Mouse (Mus musculus): ENCODE data around the gene Rgsl1. TPM values are rescaled to one million over a fixed set of nuclear protein-coding genes. Genes with fewer than 3 reads are reported as not detected.

The Rgsl1 gene
- polyA plus RNA-seq, 1 experiment: 0.36 TPM

DNA sequence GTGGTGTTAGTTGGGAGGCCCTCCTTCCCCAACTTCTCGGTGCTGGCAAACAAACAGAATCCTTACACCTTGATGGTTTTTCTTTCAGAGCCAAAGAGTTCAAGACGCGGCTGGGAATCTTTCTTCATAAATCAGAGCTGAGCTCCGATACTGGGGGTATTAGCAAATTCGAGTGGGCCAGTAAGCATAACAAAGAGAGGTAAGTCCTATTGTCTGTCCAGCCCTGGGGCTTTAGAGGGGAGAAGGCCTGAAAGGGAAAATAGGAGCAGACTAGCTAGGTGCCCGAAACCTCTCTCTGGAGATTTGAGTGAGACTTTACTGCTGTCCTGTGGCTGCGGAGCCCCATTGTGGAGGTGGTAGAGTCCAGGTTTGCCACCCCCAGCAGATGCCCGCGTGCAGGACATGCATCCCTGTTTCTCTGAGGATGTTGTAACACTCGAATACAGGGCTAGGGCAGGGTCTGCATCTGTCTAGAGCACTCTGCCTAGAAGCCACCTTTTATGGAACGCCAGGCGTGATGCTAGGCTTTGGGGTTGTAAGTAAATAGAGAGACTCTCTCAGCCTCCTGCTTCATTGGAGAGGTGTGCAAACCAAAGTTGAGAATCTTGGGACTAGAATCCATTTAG lies 103.1 kb downstream of the Rgsl1 start:
- no peaks in the 10 kb centered on the region for H3K36me3 ChIP-seq (ENCODE audit: control insufficient read depth, insufficient read depth, low read length)
- WGBS: 67% methylated on average over 12 of the region's 12 CpGs
- no peaks in the 10 kb centered on the region; the same call in 1 of the 2 replicates for H3K27me3 ChIP-seq (ENCODE audit: control insufficient read depth, insufficient read depth, low read length)
- 0 out of 2 replicates have a peak overlapping the region, but pooled peaks have one; percentile 8 for H3K4me3 ChIP-seq (ENCODE audit: control insufficient read depth, insufficient read depth, low read length)
- DNase-seq: no peak
- TF ChIP-seq POLR2A (IDR thresholded peaks at IDR 0.05; ENCODE audit: control insufficient read depth, extremely low read depth, insufficient read depth, low read length, poor library complexity): no peak
- TF ChIP-seq CTCF (IDR thresholded peaks at IDR 0.05; ENCODE audit: borderline replicate concordance, control insufficient read depth, extremely low read depth, insufficient read depth, low read length, poor library complexity): no peak
- H3K27ac ChIP-seq (ENCODE audit: control insufficient read depth, insufficient read depth, low read length): no peak overlapping the region
- H3K4me1 ChIP-seq (replicated peaks; ENCODE audit: control insufficient read depth, insufficient read depth, low read length): peaks cover 10% of the 10 kb centered on the region

DNA sequence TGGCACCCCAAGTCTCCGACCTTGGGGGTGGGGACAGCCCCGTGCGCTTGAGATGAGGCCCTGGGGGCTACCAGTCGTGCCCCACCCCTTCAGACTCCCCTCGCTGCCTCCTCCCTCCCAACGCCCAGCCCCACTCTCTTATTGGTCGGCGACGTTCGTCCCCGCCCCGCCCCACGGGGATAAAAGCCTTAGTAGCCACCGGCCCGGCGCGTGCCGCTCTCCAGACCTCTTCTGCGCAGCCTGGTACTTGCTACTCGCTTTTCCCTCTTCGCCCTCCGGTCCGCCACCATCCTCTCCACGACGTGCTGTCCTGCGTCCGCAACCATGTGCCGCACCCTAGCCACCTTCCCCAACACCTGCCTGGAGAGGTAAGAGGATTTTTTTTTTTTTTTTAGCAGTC lies 103.8 kb downstream of the Rgsl1 start, which contains the start of gene Rgs16:
Gene Rgs16 (plus strand): TSS at position 205 of the 400 bp plus-strand sequence.
- TF ChIP-seq CTCF (IDR thresholded peaks at IDR 0.05; ENCODE audit: borderline replicate concordance, control insufficient read depth, extremely low read depth, insufficient read depth, low read length, poor library complexity) (no peak), POLR2A (IDR thresholded peaks at IDR 0.05; ENCODE audit: control insufficient read depth, extremely low read depth, insufficient read depth, low read length, poor library complexity) (no peak)
- Histone ChIP-seq H3K27me3 (ENCODE audit: control insufficient read depth, insufficient read depth, low read length) (no peaks in the 10 kb centered on the region; the same call in 1 of the 2 replicates), H3K36me3 (ENCODE audit: control insufficient read depth, insufficient read depth, low read length) (no peaks in the 10 kb centered on the region), H3K27ac (ENCODE audit: control insufficient read depth, insufficient read depth, low read length) (no peak within 1 kb of the TSS), H3K4me3 (ENCODE audit: control insufficient read depth, insufficient read depth, low read length) (peak within 1 kb of the TSS; percentile 8), H3K4me1 (replicated peaks; ENCODE audit: control insufficient read depth, insufficient read depth, low read length) (peaks cover 10% of the 10 kb centered on the region)
- DNase-seq: peak; percentile 65
- WGBS: 2% methylated on average over 28 of the region's 28 CpGs

DNA sequence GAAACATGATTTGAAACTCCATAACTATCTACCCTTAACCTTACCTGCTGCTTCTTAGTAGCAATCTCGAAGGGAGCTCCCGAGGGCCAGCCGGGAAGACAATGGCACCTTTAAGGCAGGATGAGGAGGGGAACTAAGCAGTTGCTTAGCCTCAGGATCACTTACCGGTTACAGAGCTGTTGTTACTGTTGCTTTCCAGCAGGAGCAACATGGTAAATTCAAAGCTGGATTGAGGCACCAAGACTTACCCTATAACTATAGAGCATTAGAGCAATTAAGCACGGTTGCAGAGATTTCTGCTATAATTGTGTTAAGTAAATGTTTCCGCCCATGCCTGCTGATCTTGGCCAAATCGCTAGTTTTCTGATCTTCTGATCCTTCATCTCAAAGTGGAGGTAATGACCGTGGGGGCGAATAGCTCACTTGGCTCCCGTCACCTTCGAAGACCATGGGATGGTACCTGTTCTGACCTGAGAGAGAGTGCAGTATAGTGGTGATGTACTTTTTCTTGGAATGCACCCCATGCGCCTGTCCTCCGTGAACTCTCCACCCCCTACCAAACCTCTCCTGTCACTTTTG lies 104.4 kb downstream of the Rgsl1 start:
- TF ChIP-seq POLR2A (IDR thresholded peaks at IDR 0.05; ENCODE audit: control insufficient read depth, extremely low read depth, insufficient read depth, low read length, poor library complexity) (no peak), CTCF (IDR thresholded peaks at IDR 0.05; ENCODE audit: borderline replicate concordance, control insufficient read depth, extremely low read depth, insufficient read depth, low read length, poor library complexity) (no peak)
- no peaks in the 10 kb centered on the region for H3K36me3 ChIP-seq (ENCODE audit: control insufficient read depth, insufficient read depth, low read length)
- no peak overlapping the region for H3K27ac ChIP-seq (ENCODE audit: control insufficient read depth, insufficient read depth, low read length)
- peaks cover 10% of the 10 kb centered on the region for H3K4me1 ChIP-seq (replicated peaks; ENCODE audit: control insufficient read depth, insufficient read depth, low read length)
- H3K27me3 ChIP-seq (ENCODE audit: control insufficient read depth, insufficient read depth, low read length): no peaks in the 10 kb centered on the region; the same call in 1 of the 2 replicates
- no peak for DNase-seq
- no peak overlapping the region for H3K4me3 ChIP-seq (ENCODE audit: control insufficient read depth, insufficient read depth, low read length)
- 26% methylated on average over 13 of the region's 13 CpGs for WGBS

DNA sequence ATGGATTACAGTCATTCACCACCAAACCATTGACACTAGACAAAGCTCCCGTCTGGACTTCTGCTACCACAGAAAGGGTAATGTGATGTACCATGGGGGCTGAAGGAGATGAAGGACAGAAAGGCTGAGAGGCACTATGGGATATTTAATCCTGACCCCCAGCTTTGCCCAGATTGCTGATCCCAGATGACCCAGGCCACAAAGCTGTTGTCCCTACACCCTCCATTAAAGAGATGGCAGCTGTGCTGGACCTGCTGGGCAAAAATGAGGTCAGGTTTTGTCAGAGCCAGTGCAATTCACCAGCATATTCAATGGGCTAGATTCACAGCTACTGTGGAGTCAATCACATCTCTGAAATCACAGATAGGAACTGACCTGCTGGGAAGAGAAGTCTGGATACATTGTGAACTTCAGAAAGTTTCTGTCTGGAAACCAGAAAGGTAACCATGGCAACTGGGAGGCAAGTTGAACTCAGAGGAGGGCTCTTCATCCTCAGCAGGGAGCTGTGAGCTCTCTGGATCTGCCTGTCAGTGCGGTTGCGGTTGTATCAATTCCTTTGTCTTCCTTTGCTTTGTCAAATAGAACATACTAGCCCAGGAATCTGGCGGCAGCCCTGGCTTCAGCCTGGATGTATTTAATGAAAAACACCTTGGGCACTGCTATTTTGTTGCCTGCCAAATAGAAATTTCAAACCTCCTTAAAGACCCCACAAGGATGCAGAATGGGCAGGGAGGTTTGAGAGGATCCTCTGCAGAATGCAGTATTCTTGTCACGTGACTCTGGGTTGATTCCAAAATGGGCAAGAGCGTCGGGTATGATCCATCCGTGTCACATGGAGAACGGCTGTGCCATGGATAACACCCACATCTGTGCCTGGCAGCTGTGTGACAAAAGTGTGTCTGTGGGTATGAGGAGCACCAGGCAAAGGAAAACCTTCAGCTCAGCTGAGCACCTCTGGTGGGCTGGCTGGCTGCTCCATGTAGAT lies 106.5 kb downstream of the Rgsl1 start:
- 68% methylated on average over 9 of the region's 9 CpGs for WGBS
- no peak for TF ChIP-seq POLR2A (IDR thresholded peaks at IDR 0.05; ENCODE audit: control insufficient read depth, extremely low read depth, insufficient read depth, low read length, poor library complexity)
- no peak for TF ChIP-seq CTCF (IDR thresholded peaks at IDR 0.05; ENCODE audit: borderline replicate concordance, control insufficient read depth, extremely low read depth, insufficient read depth, low read length, poor library complexity)
- no peaks in the 10 kb centered on the region; the same call in 1 of the 2 replicates for H3K27me3 ChIP-seq (ENCODE audit: control insufficient read depth, insufficient read depth, low read length)
- H3K4me3 ChIP-seq (ENCODE audit: control insufficient read depth, insufficient read depth, low read length): no peak overlapping the region
- DNase-seq: no peak
- no peak overlapping the region for H3K27ac ChIP-seq (ENCODE audit: control insufficient read depth, insufficient read depth, low read length)
- no peaks in the 10 kb centered on the region for H3K36me3 ChIP-seq (ENCODE audit: control insufficient read depth, insufficient read depth, low read length)
- H3K4me1 ChIP-seq (replicated peaks; ENCODE audit: control insufficient read depth, insufficient read depth, low read length): peaks cover 22% of the 10 kb centered on the region

DNA sequence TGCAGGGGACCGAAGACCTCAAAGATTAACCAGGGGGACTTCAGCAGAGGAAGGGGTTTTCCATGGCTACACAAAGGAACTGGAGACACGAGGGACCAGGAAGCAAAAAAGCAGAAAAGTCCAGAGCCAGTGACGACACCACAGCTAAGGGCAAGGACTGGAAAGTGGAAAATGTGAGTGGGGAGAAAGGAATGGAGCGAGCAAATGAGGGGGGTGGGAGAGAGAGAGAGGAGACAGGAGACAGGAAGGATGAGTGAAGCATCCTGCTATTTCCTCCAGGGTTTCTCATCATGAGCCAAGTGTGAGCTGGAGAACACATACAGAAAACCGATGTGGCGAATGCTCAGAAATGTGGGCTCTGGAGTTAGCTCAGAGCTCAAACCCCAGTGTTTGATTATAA lies 107.8 kb downstream of the Rgsl1 start:
- no peak overlapping the region for H3K27ac ChIP-seq (ENCODE audit: control insufficient read depth, insufficient read depth, low read length)
- peaks cover 22% of the 10 kb centered on the region for H3K4me1 ChIP-seq (replicated peaks; ENCODE audit: control insufficient read depth, insufficient read depth, low read length)
- no peaks in the 10 kb centered on the region; the same call in 1 of the 2 replicates for H3K27me3 ChIP-seq (ENCODE audit: control insufficient read depth, insufficient read depth, low read length)
- TF ChIP-seq POLR2A (IDR thresholded peaks at IDR 0.05; ENCODE audit: control insufficient read depth, extremely low read depth, insufficient read depth, low read length, poor library complexity) (no peak), CTCF (IDR thresholded peaks at IDR 0.05; ENCODE audit: borderline replicate concordance, control insufficient read depth, extremely low read depth, insufficient read depth, low read length, poor library complexity) (no peak)
- H3K4me3 ChIP-seq (ENCODE audit: control insufficient read depth, insufficient read depth, low read length): no peak overlapping the region
- no peaks in the 10 kb centered on the region for H3K36me3 ChIP-seq (ENCODE audit: control insufficient read depth, insufficient read depth, low read length)
- 73% methylated on average over 6 of the region's 6 CpGs for WGBS
- DNase-seq: no peak

DNA sequence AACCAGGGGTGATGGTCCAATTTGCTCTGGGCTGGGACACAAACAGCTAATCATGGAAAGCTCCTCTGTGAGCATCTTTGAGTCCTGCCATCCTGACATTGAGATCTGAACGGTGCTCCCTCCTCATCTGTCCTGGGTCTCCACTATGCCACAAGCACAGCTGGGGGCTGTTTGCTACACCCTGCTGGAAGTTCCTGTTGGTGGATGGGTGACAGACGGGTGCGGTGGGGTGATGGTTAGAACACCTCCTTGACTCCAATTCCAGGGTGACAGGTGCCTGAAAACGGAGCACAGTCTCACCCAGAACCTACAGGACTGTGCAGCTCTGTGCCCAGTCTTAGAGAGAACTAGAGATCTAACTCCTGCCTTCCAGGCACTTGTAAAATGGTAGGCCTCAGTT lies 109.1 kb downstream of the Rgsl1 start:
- Histone ChIP-seq H3K27me3 (ENCODE audit: control insufficient read depth, insufficient read depth, low read length) (no peaks in the 10 kb centered on the region), H3K27ac (ENCODE audit: control insufficient read depth, insufficient read depth, low read length) (no peak overlapping the region), H3K4me3 (ENCODE audit: control insufficient read depth, insufficient read depth, low read length) (no peak overlapping the region), H3K4me1 (replicated peaks; ENCODE audit: control insufficient read depth, insufficient read depth, low read length) (peaks cover 25% of the 10 kb centered on the region), H3K36me3 (ENCODE audit: control insufficient read depth, insufficient read depth, low read length) (no peaks in the 10 kb centered on the region)
- DNase-seq: no peak
- WGBS: 84% methylated on average over 4 of the region's 4 CpGs
- TF ChIP-seq CTCF (IDR thresholded peaks at IDR 0.05; ENCODE audit: borderline replicate concordance, control insufficient read depth, extremely low read depth, insufficient read depth, low read length, poor library complexity) (no peak), POLR2A (IDR thresholded peaks at IDR 0.05; ENCODE audit: control insufficient read depth, extremely low read depth, insufficient read depth, low read length, poor library complexity) (no peak)
